Mouse (Mus musculus) c-Kit-positive CD71-positive TER-119-negative erythroid progenitor cells, embryonic 14.5 days (primary cell): Measurements from ENCODE around the gene Dmrt1.

Experiments used
- DNase-seq: peaks from one replicate; pipeline ENCODE4 v3.0.0-alpha.2; 2013; ENCODE audit warnings: low read depth

Dmrt1 gene

GRCm38 (mm10) chr19:25622291-25623251, 117.2 kb downstream of the Dmrt1 start:
- no peak for DNase-seq

- no peak for DNase-seq
Measured at GRCm38 (mm10) chr19:25628490-25628889, 123.1 kb downstream of the Dmrt1 start.

GRCm38 (mm10) chr19:25635119-25635518, 129.7 kb downstream of the Dmrt1 start:
- no peak for DNase-seq

DNA sequence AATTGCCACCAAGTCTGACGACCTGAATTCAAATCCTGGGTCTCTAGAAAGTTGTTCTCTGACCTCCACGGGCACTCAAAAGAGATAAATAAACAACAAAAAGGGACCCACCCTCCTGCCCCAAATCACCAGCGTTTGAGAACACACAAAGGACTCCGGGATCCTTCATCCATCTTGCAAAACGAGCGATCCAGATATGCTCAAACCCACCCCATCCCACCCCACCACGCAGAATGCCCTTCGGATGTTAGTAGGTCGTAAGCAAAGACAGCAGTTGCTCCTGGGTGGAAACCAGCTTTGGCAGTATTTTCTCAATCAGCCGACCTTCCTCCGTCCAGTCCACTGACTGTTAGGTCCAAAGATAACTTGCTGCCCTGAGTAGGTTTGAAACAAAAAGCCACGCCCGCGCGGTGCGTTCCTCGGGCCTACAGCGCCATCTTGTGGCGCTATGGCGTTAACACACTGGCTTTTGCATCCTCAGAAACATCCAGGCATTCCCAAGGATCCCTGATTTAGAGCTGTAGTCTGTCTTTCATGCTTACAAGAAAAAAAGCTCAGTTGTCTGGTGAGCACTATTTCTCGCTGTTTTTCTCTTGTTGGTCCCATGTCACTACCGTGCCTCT, 130.3 kb downstream of the Dmrt1 start:
- peak; percentile 6 for DNase-seq

DNA sequence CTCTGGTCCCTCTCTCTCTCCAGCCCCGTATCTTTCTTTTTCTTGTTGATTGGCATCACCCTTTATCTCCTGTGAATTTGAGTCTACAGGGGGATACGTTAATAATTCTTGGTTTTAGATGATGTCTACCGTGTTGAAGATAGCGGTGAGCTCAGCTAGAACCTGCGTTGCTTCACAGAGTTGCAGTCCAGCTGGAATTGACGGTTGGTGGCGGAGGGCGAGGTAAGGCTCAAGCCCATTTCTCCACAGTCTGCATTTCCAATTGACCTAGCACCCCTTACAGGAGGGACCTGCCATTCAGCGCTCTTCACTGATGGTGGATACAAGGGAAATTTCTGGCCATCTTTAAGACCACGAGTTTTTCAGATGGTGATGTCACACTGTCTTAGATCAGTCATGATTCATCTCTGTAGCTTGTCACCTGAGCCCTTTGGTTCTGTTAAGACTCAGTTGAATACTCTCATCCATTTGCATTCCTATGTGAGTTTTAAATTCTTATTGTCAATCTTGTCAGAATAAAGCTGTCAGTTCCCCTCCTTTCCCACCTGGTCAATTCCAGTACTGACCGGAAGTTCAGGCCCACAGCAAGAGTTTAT, 133.4 kb downstream of the Dmrt1 start:
- DNase-seq, result no peak

- no peak for DNase-seq
Measured at GRCm38 (mm10) chr19:25641786-25642185, 136.4 kb downstream of the Dmrt1 start.

DNA sequence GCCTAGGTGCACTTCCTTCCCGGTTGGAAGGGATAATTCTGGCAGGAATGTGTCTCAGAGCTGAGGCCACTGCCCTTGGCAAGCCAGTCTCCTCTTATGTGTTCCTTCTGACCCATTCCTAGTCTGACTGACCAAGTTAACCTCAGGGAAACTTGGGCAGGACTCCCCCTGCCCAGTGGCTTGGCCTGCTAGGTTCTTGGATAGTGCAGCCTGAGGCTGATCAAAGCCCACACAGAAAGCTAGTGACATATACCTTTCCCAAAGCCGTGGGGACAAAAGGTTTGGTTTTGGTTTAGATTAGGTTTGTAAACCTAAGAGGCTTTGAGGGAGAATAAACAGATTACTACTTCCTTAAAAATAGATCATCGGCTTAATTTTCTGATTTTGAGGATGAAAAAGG, 141.7 kb downstream of the Dmrt1 start:
- no peak for DNase-seq

DNA sequence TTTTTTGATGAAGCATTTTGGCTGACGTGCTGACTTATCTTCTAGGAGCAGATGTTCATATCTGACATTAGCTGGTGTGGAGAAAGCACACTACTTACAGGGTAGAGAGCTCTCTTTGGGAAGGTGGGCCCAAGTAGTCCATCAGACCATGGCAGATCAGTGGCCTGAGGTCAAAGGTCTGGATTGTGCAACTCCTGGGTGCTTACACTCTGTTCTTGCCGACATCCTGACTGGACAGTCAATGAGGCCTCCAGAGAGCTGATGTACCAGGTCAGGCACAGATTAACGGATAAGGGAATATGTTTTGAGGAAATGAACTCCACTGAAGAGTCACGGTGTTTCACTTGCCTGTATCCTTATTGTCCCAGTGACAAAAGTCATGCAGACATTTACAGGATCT, 143.3 kb downstream of the Dmrt1 start:
- no peak for DNase-seq

DNA sequence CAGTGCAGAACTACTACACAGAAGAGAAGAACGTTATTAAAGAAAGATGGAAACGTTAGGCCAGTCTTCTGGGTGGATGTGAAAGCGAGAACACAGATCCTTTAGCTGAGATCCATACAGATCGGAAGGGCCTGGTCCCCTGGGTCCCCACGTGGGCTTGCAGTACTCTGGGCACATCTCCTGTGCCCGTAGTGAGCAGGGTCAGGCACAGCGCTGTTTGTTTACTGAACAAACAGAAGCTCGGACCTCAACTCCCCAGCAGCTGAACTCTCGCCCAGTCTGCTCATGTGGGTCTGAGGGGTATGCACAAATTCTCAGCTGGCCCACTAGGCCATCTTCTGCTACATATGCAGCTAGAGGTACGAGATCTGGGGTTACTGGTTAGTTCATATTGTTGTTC, 145.1 kb downstream of the Dmrt1 start:
- DNase-seq, result no peak

- no peak for DNase-seq
Measured at GRCm38 (mm10) chr19:25652560-25652959, 147.1 kb downstream of the Dmrt1 start.
